Mouse (Mus musculus) frontal cortex, postnatal 10 days (tissue): ENCODE results near the gene BC107364.
"Not testable (repeated sequence)": the region's sequence is repeated elsewhere in the genome, so short reads cannot be mapped to it uniquely, and the experiment has no call there.

Experiments used
- DNase-seq, 2 experiments: peaks; one replicate each; pipeline ENCODE4 v3.0.0; 2022; ENCODE audit warnings: low spot score in 2 of 2, mixed read lengths in 1 of 2

Gene BC107364

GRCm38 (mm10) chr3:96486064-96486827, 34.1 kb upstream of the BC107364 start:
- not testable (repeated sequence) for DNase-seq

- DNase-seq, result no peak
Measured at GRCm38 (mm10) chr3:96485361-96485760, 33.3 kb upstream of the BC107364 start.

GRCm38 (mm10) chr3:96484921-96485320, 32.8 kb upstream of the BC107364 start:
- no peak for DNase-seq

GRCm38 (mm10) chr3:96483946-96484345, 31.8 kb upstream of the BC107364 start:
- DNase-seq, result no peak

- DNase-seq, result not testable (repeated sequence)
Measured at GRCm38 (mm10) chr3:96483044-96483443, 30.9 kb upstream of the BC107364 start.

DNA sequence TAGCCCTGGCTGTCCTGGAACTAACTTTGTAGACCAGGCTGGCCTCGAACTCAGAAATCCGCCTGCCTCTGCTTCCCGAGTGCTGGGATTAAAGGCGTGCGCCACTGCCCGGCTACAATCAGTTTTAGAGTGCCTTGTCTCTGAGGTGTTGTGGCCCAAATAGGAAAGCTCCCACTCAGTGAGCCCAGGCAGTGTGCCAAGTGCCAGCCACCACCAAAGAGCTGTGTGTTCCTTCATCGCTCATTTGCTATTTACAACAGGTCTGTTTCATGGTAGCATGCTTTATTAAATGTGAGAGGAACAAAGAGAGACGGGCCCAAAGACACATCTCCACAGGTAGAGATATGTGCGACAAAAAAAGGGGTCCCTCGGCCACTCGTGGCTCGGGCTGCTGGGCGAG, 30.3 kb upstream of the BC107364 start:
- DNase-seq, result no peak

- no peak for DNase-seq
Measured at GRCm38 (mm10) chr3:96481856-96482255, 29.8 kb upstream of the BC107364 start.

- DNase-seq, result no peak
Measured at GRCm38 (mm10) chr3:96480684-96481270, 28.7 kb upstream of the BC107364 start.

- no peak for DNase-seq
Measured at GRCm38 (mm10) chr3:96479249-96479648, 27.1 kb upstream of the BC107364 start.

DNA sequence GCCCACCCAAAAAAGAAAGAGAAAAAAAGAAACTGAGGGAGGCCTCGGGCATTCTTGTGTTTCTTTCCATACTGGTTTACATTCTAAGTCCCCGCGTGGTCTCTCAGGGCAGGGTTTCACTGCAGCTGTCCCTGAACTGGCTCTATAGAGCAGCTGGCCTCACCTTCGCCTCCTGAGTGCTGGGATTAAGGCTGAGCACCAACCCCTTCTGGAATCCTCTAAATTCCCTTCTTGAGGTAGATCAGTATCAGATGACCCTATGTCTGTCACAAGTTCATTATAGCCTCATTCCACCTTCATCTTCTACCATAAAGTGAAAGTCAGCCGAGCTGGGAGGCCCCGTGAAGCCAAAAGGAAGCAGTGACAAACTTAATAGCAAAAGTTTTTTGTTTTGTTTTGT, 25.5 kb upstream of the BC107364 start:
- no peak for DNase-seq

DNA sequence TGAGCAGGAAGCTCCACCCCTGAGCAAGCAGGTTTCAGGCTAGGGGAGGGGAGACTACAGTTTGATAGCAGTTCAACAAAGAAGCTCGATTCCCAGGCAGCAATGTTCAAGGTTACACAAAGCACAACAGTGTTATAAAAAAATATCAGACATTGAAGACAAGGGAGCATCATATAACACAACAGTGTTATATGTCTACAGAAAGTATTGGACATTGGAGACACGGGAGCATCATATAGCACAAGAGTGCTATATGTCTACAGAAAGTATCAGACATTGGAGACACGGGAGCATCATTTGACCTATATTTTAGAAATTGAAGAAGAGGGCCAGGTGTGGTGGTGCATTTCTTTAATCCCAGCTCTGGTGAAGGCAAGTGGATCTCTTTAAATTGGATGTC, 25.0 kb upstream of the BC107364 start:
- DNase-seq, result no peak

DNA sequence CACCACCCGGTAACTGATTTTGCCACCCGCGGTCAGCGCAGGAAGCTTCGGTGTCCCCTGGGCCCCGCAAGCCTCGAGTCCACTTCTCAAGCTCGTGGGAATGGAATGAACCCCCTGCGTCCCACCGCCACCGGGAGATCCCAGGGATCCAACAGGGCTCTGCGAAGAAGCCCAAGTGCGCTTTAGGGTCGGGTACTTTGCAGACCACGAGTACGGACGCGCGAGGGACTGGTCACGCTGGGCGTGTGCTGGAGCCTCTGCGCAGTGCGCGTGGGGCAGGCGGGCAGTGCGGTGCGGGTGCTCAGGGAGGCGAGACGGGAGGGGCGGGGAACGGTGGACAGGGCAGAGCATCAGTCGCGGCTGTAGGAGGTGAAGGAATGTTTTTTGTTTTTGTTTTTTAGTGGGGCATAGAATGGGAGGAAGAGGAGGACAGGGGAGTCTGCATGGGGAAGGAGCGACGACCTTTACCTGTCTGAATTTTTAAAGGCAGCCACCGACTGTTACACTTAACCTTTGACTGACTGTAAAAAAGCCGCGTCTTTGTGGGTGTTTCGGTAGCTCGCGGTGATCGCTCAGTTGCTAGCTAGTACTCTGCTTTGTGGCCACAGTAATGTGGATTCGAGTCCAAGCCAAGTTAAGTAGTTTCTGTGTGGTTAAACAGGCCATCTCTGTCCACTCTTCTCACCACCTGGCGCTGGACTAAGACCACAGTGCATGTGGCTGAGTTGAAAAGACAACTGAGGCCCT, 23.0 kb upstream of the BC107364 start:
- DNase-seq, result no peak

- DNase-seq, result not testable (repeated sequence)
Measured at GRCm38 (mm10) chr3:96473556-96473955, 21.4 kb upstream of the BC107364 start.

DNA sequence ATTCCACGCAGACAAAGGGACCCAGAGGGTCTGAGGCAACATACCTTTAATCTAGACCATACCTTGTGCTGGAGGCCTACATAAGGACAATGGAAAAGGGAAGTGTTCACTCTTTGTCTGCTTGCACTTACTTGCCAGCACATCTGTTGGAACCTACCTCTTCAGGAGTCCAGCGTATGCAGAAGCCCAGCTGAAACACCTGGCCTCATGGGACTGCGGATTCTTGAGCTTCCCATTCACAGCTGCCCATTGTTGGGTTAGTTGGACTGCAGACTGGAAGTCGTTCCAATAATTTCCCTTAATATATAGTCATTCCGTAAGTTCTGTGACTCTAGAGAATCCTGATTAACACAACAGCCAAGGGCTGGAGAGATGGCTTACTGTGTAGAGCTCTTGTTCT, 20.0 kb upstream of the BC107364 start:
- no peak for DNase-seq

DNA sequence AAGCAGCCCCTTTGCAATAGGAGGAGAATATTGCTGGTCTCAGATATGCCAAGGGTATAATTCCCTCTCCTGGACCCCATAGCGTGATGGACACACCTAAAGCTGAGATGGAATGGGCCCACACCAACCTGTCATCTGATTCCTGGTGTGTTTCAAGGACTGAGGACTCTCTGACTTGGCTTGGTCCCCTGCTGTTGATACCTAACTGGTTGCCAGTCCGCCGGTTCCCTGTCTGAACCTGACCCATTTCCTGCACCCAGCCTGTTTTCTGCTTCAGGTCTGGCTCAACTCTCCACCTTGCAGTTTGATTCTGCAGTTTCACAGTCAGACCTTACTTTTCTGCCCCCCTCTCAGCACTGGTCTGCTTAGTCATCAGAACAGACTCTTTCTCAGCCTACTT, 17.5 kb upstream of the BC107364 start:
- DNase-seq, result no peak

DNA sequence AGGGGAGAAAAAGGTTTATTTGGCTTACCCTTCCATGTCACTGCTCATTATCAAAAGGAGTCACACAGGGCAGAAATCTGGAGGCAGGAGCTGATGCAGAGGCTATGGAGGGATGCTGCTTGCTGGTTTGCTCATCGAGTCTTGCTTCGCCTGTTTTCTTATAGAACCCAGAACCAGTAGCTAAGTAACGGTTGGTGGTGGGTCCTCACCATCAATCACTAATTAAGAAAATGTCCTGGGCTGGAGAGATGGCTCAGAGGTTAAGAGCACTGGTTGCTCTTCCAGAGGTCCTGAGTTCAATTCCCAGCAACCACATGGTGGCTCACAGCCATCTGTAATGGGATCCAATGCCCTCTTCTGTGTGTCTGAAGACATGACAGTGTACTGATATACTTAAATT, 16.2 kb upstream of the BC107364 start:
- not testable (repeated sequence) for DNase-seq

GRCm38 (mm10) chr3:96467641-96468040, 15.5 kb upstream of the BC107364 start:
- DNase-seq, result no peak

- DNase-seq, result no peak
Measured at GRCm38 (mm10) chr3:96463891-96464290, 11.8 kb upstream of the BC107364 start.

- DNase-seq, result not testable (repeated sequence)
Measured at GRCm38 (mm10) chr3:96460568-96460870, 8.4 kb upstream of the BC107364 start.

GRCm38 (mm10) chr3:96459757-96460567, 7.9 kb upstream of the BC107364 start:
- not testable (repeated sequence) for DNase-seq

DNA sequence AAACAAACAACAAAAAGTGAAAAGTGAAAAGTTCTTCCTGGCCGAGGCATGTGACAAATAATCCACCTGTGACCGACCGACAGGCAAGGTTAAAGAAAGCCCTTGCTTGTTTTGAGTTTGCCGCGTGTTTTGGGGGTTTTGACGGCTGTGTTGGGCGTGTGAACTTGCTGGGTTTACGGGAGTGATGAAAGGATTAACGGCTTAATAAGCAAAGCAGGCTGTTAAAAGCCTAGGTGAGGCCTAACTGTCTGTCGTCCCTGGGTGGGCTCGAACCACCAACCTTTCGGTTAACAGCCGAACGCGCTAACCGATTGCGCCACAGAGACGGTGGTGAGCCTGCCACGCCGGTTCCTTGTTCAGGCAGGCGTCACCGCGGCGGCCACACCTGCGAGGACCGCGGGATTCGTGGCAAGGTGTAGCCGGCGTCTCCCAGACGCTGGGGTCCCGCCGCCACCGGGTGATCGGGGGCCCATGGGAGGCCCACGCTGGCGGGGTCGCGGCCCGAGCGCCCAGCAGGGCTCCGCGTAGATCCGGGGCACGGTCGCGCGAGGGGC, 6.9 kb upstream of the BC107364 start:
- DNase-seq, result not testable (repeated sequence)

DNA sequence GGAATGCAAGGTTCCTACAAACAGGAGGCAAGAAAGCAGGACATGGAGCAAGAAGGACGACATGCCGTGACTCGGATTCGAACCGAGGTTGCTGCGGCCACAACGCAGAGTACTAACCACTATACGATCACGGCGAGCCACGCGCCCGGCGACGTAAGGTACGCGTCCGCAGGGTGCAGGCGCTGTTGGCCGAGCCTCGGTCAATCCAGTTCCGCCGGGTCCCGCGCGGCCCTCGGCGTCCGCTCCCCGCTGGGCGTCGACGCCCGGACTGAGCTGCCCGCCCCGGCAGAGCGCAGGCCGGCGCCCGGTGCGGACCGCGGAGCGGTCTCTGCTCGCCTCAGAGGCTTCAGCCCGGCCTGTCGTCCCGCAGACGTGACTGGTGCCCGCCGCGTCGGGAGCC, 5.9 kb upstream of the BC107364 start:
- DNase-seq, result not testable (repeated sequence)
